Mouse (Mus musculus) lung, postnatal 0 days (tissue): ENCODE results near the gene Fstl4.

Experiments used
- CTCF ChIP-seq: IDR thresholded peaks from 2 replicates; pipeline ENCODE4 v1.5.1; 2016; ENCODE audit warnings: antibody characterized with exemption, mild to moderate bottlenecking
- EP300 ChIP-seq: IDR thresholded peaks from 2 replicates; pipeline ENCODE4 v1.6.1; 2016; ENCODE audit warnings: antibody characterized with exemption, mild to moderate bottlenecking, control low read depth

DNA sequence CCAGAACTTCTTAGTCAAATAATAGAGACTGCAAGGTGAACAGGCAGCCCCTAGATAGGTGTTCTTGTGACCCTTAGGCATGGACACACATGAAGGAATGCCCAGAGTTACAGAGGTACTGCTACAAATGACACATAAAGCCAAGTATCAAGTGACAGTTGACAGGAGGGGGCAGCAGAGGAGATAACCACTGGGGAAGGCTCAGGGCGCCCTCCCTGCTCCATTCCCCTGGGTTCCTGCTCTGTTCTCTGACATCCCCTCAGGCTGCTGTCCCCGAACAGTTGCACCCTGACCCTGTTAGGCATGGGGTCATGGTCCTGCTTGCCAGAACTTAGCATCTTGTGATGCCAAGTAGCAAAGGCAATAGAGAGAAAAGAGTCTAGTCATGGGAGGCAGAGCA lies 402.0 kb downstream of the Fstl4 start:
- TF ChIP-seq CTCF (no peak), EP300 (no peak)
